Mouse (Mus musculus) kidney, adult 8-10 months (tissue): ENCODE data around the gene Cd300a.
A peak's percentile ranks its signal among the peaks of the same experiment; 100 is the strongest.

Experiments
- DNase-seq, 2 experiments: peaks; one replicate each; pipeline ENCODE4 v3.0.0; 2022

Cd300a gene

DNA sequence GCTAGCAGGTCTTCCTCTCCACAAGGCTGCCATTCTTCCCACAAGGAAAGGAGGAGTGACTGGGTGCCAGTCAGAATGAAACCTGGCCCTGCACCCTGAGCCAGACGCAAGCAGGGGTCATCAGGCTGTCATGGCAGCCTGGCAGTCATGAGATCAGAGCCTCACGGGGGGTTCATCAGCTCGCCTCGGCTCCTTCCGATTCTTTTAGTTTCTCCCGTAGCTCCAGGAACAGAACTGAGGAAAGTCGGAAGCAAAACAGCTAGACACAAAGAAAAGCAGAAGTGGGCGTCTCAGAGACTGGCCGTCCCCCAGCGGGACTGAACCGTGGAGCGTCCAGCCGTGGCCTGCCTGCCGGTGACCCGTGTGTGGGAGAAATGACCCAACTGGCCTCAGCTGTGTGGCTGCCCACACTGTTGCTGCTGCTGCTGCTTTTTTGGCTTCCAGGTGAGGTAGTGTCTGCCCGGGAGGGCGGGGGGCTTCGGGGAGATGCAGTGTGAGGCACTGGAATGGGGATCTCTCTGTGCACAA, at the start of gene Cd300a:
Gene Cd300a, plus strand, starts transcription at position 51 of the 528 bp plus-strand sequence.
- DNase-seq: no peak

DNA sequence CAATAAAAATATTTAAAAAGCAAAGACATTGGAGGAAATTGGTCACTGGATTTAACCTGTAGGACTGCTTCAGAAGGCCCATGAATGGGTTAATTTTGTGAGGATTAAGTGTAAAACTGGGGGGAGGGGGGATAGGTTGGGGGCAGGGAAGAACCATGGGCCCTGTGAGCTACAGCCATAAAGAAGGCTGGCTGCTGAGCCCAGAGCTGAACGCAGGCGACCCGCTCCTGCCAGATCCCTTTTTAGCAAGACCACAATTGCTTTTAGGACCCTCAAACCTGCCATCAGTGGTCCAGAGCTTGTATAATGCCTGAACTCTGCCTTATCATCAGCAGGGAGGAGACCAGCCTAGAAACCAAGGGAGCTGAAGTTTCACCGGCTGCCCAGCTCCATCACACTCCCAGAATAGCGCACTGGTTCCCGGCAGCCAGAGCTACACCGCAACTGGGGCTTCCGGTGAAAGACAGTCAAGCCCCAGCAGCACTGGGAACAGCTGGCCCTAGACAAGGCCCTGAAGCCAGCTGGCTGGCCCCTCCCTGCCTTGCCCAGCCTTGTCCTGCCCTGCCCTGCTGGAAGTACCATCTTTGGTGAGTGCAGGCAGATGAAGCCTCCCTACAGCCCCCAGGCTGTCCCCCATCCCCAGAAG, 45.9 kb upstream of the Cd300a start:
- DNase-seq: no peak

DNA sequence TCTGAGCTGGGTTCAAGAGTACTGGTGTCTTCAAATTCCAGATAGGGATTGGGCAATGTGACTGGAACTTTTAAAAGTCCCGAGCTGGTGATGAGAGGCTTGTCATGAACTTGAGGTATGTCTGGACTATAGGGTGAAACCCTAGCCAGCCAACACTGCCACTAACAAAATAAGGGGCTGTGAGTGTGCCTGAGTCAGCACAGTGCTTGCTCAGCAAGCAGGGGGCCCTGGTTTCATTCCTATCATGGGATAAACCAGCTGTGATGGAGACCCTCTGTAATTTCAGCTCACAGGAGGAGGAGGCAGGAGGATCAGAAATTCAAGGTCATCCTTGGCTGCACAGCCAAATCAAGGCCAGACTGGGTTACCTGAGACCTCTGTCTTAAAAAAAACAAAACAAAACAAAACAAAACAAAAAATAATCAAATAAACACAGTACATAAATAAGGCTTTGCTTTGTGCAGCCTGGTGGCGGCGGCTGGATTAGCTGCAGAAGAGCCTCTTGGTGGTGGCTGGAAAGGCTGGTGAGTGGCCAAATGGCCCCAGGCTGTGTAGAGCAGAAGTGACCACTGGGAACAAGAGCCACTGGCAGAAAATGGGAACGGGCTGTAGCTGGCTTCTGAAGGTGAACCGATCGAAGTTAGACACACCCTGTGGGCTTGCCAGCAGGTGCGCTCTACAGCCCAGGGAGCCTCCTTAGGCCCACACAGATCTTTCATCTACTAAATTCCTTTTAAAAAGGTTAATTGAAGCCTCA, 45.2 kb upstream of the Cd300a start:
- DNase-seq: peak; percentile 57 to 60

GRCm38 (mm10) chr11:114846336-114846735, 43.5 kb upstream of the Cd300a start:
- no peak for DNase-seq

DNA sequence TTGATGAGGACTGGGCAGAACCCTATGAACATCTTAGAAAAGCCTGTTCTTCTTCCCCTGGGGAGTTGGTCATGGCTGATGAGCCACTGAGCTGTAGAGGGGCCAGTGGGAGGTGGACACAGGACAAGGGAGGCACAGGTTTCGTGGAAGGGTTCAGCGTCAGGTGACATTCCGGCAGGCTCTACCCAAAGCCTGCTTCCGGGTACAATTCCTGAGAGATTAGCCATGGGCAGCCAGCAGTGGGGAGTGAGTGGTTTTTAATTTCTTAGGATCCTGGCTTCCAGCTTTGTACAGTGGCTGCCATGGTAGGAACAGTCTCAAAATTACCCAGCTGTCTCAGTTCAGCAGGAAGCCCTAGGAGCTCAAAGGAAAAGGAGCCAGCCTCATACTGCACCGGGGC, 42.8 kb upstream of the Cd300a start:
- DNase-seq: no peak

DNA sequence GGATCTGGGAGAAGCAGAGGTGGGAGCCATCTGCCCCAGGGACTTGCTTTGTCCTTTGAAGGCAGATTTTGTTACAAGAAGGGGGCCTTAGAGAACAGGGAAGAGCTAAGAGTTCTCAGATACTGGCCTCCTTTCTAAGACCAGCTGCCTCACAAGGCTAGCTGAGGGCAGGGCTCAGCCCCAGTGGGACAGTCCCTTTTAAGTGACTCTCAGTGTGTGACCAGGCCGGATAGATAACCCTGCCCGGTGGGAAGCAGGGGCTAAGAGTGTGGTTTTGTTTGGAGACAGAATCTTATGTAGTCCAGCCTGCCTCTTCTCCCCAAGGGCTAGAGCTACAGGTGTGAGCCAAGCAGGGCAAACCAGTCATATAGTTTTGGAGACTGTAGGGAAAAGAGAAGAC, 40.3 kb upstream of the Cd300a start:
- DNase-seq: no peak

DNA sequence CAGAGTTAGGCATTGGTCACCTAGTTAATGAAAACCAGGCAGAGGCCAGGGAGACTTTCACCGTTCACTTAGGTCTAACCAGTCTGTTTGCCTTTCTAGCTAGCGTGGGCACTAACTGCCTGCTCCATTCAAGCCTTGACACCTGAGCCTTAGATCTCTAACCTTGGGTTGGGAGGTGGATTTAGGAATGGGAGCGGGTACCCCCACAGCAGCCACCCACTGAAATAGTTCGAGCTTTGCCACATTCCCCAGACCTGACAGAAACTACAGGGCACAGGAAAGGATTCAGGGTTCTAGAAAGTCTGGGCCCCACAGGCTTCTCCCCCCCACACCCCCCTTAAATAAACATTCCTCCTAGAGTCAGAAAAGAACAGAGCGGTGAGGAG, 39.8 kb upstream of the Cd300a start:
- DNase-seq: peak in 1 of 2 experiments; percentile 67

DNA sequence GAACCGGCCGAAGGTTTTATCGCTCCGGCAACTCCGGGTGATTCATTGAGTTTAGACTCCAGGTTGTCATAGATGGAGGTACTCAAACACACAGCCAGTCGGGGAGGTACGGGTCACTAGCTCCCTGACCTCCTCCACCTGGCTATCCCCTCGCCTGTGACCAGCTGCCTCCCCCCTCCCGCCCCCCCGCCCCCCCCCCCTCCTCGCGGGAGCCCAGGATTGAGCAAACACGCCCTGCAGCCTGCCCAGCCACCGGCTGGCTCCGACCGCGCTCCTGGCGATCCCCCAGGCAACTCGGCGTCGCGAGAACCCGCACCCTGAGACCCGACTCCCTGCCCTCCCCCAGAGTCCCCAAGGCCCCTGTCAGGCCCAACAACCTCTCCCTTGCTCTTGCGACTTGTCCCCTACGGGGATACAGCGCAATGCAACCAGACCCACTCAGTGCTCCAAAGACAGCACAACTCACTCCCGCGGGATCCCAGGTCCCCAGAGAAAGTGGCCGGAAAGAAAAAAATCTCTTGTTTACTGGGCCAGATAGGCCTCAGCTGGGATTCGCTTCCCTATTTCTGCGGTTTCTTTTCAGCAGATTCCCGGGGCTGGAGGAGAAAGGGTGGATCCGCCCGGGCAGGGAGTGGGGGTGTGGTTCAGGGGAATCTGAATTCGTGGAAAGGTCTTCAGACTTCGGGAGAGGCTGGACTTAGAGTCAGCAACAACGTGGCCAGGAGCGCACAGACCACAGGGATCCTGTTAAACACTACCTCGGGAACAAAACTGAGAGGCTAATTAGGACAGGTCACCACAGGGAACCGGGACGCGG, 39.2 kb upstream of the Cd300a start, which contains the start of gene Gprc5c:
Gene Gprc5c, plus strand, starts transcription at position 701 of the 817 bp plus-strand sequence.
- DNase-seq: peak; percentile 84 to 91

GRCm38 (mm10) chr11:114851269-114851607, 38.6 kb upstream of the Cd300a start:
- no peak for DNase-seq

DNA sequence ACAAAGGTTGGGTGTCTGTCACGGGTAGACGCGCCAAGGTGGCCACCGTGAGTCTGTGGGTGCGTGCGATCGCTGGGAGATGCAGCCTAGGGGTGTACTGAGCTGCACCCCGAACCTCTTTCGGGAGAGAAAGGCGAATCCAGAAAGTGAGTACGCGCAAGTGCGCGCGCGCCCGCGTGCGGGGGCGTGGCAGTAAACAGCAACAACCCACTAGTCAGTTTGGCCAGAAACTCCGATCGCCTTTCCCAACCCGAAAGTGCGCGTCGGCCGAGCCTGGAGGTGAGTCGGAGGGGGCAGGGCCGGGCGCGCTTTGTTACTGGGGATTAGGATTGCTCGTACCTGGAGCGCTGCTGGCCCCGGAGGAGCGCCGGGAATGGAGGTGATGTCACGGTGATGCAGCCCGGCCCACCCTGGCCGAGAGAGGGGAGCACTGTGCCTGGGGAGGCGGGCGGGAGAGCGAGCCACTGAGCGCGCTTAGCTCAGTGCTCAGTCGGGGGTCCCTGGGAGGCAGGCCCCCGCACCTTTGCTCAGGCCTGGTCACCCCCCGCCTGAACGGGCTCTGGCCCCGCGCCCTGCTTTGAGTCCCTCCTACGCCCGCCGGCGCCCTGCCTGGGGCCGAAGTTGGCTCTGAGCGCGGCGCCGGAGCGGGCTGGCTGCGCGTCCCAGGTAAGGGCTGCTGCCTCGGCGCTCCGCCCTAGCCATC, 38.1 kb upstream of the Cd300a start:
- DNase-seq: peak; percentile 86 to 91

GRCm38 (mm10) chr11:114852311-114853173, 37.3 kb upstream of the Cd300a start:
- no peak for DNase-seq

DNA sequence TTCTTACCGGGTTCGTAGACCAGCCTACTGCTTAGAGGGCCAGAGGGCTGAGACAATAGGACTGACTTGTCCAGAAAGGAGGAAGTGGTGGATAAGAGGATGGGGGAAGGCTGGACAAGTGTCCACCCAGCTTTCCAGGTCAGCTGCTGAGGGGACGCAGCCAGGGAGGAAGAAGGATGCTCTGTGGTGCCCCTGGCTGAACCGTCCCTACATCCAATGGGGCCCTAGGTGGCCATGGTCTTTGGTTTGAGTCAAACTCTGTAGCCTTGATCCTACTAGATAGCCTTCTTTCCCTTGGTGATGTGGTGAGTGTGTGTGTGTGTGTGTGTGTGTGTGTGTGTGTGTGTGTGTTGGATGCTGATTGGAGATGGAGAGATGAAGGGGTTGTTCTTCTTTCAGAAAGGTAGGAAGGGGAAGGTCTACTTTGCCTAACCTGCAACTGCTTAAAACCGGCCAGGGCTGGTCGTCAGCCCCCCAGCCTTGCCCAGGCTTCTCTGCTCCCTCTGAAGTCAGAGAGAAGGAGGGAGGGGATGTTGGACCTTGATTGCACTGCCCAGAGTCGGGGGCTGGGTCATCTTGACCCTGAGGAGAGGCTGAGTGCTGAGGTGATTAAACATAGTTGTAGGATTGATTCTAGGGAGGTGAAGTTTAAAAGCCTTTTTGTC, 36.5 kb upstream of the Cd300a start:
- no peak for DNase-seq

DNA sequence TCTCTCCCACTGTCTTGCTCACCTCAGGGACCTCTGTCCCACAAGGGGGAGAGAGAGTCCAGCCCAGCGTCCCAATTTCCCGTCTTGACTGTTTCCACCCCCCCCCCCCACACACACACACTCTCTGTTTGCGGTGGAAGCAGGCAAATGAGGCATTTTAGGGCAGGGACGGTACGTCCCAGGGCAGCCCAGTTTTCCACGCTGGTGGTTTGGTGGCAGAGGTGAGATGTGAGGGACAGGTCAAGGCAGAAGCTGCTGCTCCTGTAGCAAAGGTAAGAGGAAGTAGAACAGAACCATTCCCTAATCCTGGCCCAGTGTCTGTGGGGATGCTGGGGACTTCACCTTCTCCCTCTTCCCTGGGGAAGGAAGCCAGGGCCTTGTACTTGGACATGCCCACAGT, 35.3 kb upstream of the Cd300a start:
- DNase-seq: no peak

- DNase-seq: peak; percentile 48 to 78
Observed at GRCm38 (mm10) chr11:114856125-114856524, 33.7 kb upstream of the Cd300a start.

- no peak for DNase-seq
Observed at GRCm38 (mm10) chr11:114858641-114859040, 31.2 kb upstream of the Cd300a start.

- peak in 1 of 2 experiments; percentile 29 for DNase-seq
Observed at GRCm38 (mm10) chr11:114861057-114861456, 28.8 kb upstream of the Cd300a start.

DNA sequence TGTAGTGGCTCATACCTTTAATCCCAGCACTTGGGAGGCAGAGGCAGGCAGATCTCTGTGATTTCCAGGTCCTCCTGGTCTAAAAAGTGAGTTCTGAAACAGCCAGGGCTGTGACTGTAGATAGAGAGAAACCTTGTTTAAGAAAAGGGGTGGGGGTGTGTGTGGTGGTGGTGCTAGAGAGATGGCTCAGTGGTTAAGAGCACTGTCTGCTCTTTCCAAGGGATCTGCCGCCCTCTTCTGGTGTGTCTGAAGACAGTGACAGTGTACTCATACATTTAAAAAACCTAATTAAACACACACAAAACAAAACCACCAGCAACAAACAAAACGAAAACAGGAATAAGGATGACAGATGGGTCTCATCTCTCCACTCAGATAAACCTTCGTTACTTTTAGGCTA, 27.2 kb upstream of the Cd300a start:
- no peak for DNase-seq

DNA sequence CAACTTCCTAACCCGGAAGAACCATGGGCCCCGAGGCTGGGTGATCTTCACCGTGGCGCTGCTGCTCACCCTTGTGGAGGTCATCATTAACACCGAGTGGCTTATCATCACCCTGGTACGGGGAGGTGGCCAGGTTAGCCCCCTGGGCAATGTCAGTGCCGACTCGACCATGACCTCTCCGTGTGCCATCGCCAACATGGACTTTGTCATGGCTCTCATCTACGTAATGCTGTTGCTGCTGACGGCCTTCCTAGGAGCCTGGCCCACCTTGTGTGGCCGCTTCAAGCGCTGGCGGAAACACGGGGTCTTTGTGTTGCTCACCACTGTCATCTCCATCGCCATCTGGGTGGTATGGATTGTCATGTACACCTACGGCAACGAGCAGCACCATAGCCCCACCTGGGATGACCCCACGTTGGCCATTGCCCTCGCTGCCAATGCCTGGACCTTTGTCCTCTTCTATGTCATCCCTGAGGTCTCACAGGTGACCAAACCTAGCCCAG, 25.9 kb upstream of the Cd300a start:
- peak in 1 of 2 experiments; percentile 24 for DNase-seq

DNA sequence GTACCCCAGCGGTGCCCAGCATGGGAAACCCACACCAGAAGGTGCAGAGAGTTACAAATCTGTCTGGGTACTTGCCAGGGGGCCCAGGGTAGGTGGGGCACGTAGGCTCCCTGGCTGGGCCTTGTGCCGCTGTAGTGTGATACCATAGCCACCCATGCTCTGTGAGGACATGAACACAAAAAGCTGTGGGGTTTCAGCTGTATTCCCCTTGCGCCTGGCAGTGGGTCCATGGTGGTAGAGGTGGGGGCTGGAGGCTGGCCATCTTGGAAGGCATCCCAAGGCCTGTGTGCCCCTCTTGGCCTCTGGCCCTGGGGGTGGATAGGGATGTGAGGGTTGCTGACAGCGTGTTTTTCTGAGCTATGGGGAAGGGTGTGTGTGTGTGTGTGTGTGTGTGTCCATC, 23.8 kb upstream of the Cd300a start:
- DNase-seq: peak; percentile 73 to 76

- peak; percentile 85 to 90 for DNase-seq
Observed at GRCm38 (mm10) chr11:114866486-114867360, 23.1 kb upstream of the Cd300a start.
